24 mouse cellular contexts compared by ENCODE assay signal in the genomic region with DNA sequence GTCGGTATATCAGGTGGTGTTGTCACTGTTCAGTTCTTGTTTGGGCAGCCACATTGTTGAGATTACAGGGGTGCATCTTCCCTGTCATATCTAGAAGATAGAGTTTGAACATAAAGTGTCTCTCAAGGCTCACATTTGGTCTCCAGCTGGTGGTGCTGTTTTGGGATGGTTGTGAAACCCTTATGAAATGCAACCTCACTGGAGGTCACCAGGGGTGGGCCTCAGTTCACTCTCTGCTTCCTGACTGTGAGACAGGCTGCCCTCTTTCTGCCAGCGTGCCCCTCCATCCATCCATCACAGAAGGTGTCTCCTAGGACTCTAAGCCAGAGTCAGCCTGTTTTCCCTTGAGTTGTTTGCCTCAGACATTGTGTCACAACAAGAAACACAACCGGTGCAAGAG. TPM values are rescaled to one million over a fixed set of nuclear protein-coding genes. Genes with fewer than 3 reads are reported as not detected.
"Had no signal": no experiment of that assay in that cellular context is flagged by ENCODE, and none has a peak within 500 bp of the region (broad histone marks: within the 10 kb centered on the region; RNA-seq: fewer than 3 reads in every experiment).

No protein-coding gene starts in this region.

- H3K4me3 ChIP-seq: heart, embryonic 10.5 days; heart, embryonic 12.5 days; hindbrain, embryonic 10.5 days; hindbrain, embryonic 12.5 days; intestine, embryonic 15.5 days; layer of hippocampus, adult 2 months; left cerebral cortex, adult 2 months; limb, embryonic 10.5 days; limb, embryonic 12.5 days had no signal

- ATAC-seq: forebrain, postnatal 0 days; hindbrain, embryonic 16.5 days; inflammation-experienced regulatory T-cells, adult 6 months; intestine, embryonic 15.5 days; intestine, postnatal 0 days had no signal

- H3K27me3 ChIP-seq: heart, embryonic 12.5 days; hindbrain, embryonic 12.5 days; intestine, embryonic 15.5 days; limb, embryonic 12.5 days had no signal

- H3K4me2 ChIP-seq: heart, embryonic 12.5 days; hindbrain, embryonic 12.5 days; hindbrain, embryonic 14.5 days; intestine, embryonic 15.5 days; limb, embryonic 12.5 days had no signal

- H3K27ac ChIP-seq: heart, embryonic 10.5 days; hindbrain, embryonic 10.5 days; hindbrain, embryonic 12.5 days; hindbrain, embryonic 14.5 days; intestine, embryonic 15.5 days; layer of hippocampus, adult 2 months; left cerebral cortex, adult 2 months; limb, embryonic 10.5 days; limb, embryonic 12.5 days had no signal

- H3K36me3 ChIP-seq: heart, embryonic 10.5 days; heart, embryonic 12.5 days; hindbrain, embryonic 10.5 days; hindbrain, embryonic 12.5 days; intestine, embryonic 15.5 days; limb, embryonic 10.5 days; limb, embryonic 12.5 days had no signal

- H3K4me1 ChIP-seq: hindbrain, embryonic 12.5 days; intestine, embryonic 15.5 days; limb, embryonic 10.5 days; limb, embryonic 12.5 days had no signal

- H3K9ac ChIP-seq: forebrain, postnatal 0 days; heart, embryonic 12.5 days; hindbrain, embryonic 12.5 days; hindbrain, embryonic 14.5 days; intestine, embryonic 15.5 days; limb, embryonic 12.5 days had no signal

- DNase-seq: forebrain, postnatal 0 days; gastrocnemius, postnatal 14 days; gastrocnemius, postnatal 36 days; heart, adult 18-20 months; heart, postnatal 10 days; heart, postnatal 4 days; kidney, adult 18-20 months; kidney, adult 8-10 months; kidney, postnatal 10 days; kidney, postnatal 25 days; kidney, postnatal 4 days had no signal

- H3K9me3 ChIP-seq: heart, embryonic 10.5 days; heart, embryonic 12.5 days; hindbrain, embryonic 10.5 days; hindbrain, embryonic 12.5 days; intestine, embryonic 15.5 days; limb, embryonic 10.5 days; limb, embryonic 12.5 days had no signal

RNA-seq across cellular contexts. Expression of a gene that starts 58.0 kb away (rescaled TPM):
- polyA plus RNA-seq: inflammation-experienced regulatory T-cells, adult 6 months had no signal
